ENCODE assay signal across 11 mouse cellular contexts in the genomic region with DNA sequence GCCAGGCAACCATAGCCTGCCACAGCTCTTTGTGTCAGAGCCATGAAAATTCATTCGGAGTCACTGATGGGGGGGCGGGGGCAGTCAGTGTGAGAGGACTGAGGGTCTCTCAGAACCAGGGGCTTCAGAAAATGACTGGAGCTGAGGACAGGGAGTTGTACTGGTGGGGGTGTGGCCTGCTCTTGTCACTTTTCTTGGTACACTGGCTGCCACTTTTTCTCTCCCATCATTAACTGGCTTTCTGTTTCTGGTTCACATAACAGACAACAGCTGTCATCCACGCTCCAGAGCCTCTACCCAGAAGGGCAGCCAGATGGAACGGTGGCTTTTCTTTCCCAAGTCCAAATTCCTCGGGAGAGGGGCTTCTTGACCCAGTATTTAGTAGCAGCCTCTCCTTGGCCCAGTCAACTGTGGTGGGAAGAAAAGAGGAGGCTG. TPM values are rescaled to one million over a fixed set of nuclear protein-coding genes. Genes with fewer than 3 reads are reported as not detected.
DNase-seq lines count a peak whose midpoint lies in the region; ATAC-seq and TF ChIP-seq lines count a peak whose summit lies in the region.
"Had no signal": no experiment of that assay in that cellular context is flagged by ENCODE, and none has a peak within 500 bp of the region (broad histone marks: within the 10 kb centered on the region; RNA-seq: fewer than 3 reads in every experiment).

No protein-coding gene starts in this region.

- peak; percentile 16 for DNase-seq in layer of hippocampus, adult 9-11 months
- no peak for DNase-seq in layer of hippocampus, adult 9-10 months (ENCODE audit: low spot score)
- DNase-seq in embryo, embryonic 9.5 days (ENCODE audit: extremely low spot score), result peak; percentile 28
- peak; percentile 77 for DNase-seq in midbrain, postnatal 0 days (ENCODE audit: low spot score)
- no peak for DNase-seq in left cerebral cortex, adult 2 months (ENCODE audit: extremely low spot score in 1 of 2, low spot score in 2 of 2)
- no peak for DNase-seq in thymus, adult 2 months

- H3K9me3 ChIP-seq in hindbrain, embryonic 16.5 days (ENCODE audit: control insufficient read depth, low read length), result no peaks in the 10 kb centered on the region
- H3K9me3 ChIP-seq in midbrain, postnatal 0 days (ENCODE audit: low read length), result no peaks in the 10 kb centered on the region
- H3K9me3 ChIP-seq: liver, embryonic 12.5 days had no signal

- 15% methylated on average over 5 of the region's 5 CpGs for WGBS in hindbrain, embryonic 16.5 days
- WGBS in midbrain, postnatal 0 days, result 17% methylated on average over 5 of the region's 5 CpGs
- WGBS in thymus, adult 2 months, result 87% methylated on average over 5 of the region's 5 CpGs

- no peak for TF ChIP-seq POLR2A in thymus, adult 2 months (IDR thresholded peaks at IDR 0.05; ENCODE audit: control insufficient read depth, extremely low read depth, insufficient read depth, low read length, poor library complexity)

- TF ChIP-seq CTCF in midbrain, postnatal 0 days (IDR thresholded peaks at IDR 0.05), result no peak
- TF ChIP-seq CTCF in left cerebral cortex, adult 2 months (IDR thresholded peaks at IDR 0.05), result no peak
- no peak for TF ChIP-seq CTCF in thymus, adult 2 months (IDR thresholded peaks at IDR 0.05; ENCODE audit: borderline replicate concordance, control insufficient read depth, extremely low read depth, insufficient read depth, low read length, poor library complexity)

- no peak overlapping the region for H3K4me3 ChIP-seq in hindbrain, embryonic 16.5 days (ENCODE audit: low read length)
- no peak overlapping the region for H3K4me3 ChIP-seq in midbrain, postnatal 0 days (ENCODE audit: low read depth, low read length)
- H3K4me3 ChIP-seq in left cerebral cortex, adult 2 months, result no peak overlapping the region
- no peak overlapping the region for H3K4me3 ChIP-seq in thymus, adult 2 months (ENCODE audit: control insufficient read depth, insufficient read depth, low read length)
- H3K4me3 ChIP-seq: liver, embryonic 12.5 days had no signal

- H3K27me3 ChIP-seq in hindbrain, embryonic 16.5 days (replicated peaks; ENCODE audit: control insufficient read depth, insufficient read depth, low read length), result no peaks in the 10 kb centered on the region
- H3K27me3 ChIP-seq in midbrain, postnatal 0 days (ENCODE audit: insufficient read depth, low read length), result no peaks in the 10 kb centered on the region
- no peaks in the 10 kb centered on the region for H3K27me3 ChIP-seq in thymus, adult 2 months (ENCODE audit: control insufficient read depth, insufficient read depth, low read length)

- ATAC-seq in hindbrain, embryonic 16.5 days, result peak; percentile 53; the same call in 1 of the 2 replicates
- peak; percentile 44; the same call in 1 of the 2 replicates for ATAC-seq in midbrain, postnatal 0 days (ENCODE audit: low FRiP score)
- ATAC-seq: liver, embryonic 12.5 days had no signal

- H3K36me3 ChIP-seq in hindbrain, embryonic 16.5 days (ENCODE audit: control insufficient read depth, insufficient read depth, low read length), result no peaks in the 10 kb centered on the region
- no peaks in the 10 kb centered on the region for H3K36me3 ChIP-seq in midbrain, postnatal 0 days (ENCODE audit: insufficient read depth, low read length)
- no peaks in the 10 kb centered on the region for H3K36me3 ChIP-seq in thymus, adult 2 months (ENCODE audit: control insufficient read depth, insufficient read depth, low read length)
- H3K36me3 ChIP-seq: liver, embryonic 12.5 days had no signal

- H3K4me1 ChIP-seq in hindbrain, embryonic 16.5 days (ENCODE audit: control insufficient read depth, insufficient read depth, low read depth, low read length), result peaks cover 8% of the 10 kb centered on the region
- no peaks in the 10 kb centered on the region for H3K4me1 ChIP-seq in midbrain, postnatal 0 days (ENCODE audit: insufficient read depth, low read length)
- H3K4me1 ChIP-seq in thymus, adult 2 months (replicated peaks; ENCODE audit: control insufficient read depth, insufficient read depth, low read length), result no peaks in the 10 kb centered on the region
- H3K4me1 ChIP-seq: liver, embryonic 12.5 days had no signal

- intact Hi-C loops in left cerebral cortex, adult 2 months (cut with DNase I), result no loop called here

- no peak overlapping the region for H3K27ac ChIP-seq in hindbrain, embryonic 16.5 days (ENCODE audit: low read depth, low read length)
- H3K27ac ChIP-seq in midbrain, postnatal 0 days (ENCODE audit: low read depth, low read length), result no peak overlapping the region; the same call in 1 of the 2 replicates
- H3K27ac ChIP-seq in left cerebral cortex, adult 2 months, result no peak overlapping the region
- no peak overlapping the region for H3K27ac ChIP-seq in thymus, adult 2 months (ENCODE audit: control insufficient read depth, insufficient read depth, low read length)
- H3K27ac ChIP-seq: liver, embryonic 12.5 days had no signal

- no peak overlapping the region for H3K4me2 ChIP-seq in hindbrain, embryonic 16.5 days (ENCODE audit: low read length)
- H3K4me2 ChIP-seq in midbrain, postnatal 0 days (ENCODE audit: low read depth, low read length, poor library complexity, severe bottlenecking), result no peak overlapping the region
- H3K4me2 ChIP-seq: liver, embryonic 12.5 days had no signal

- no peak overlapping the region for H3K9ac ChIP-seq in hindbrain, embryonic 16.5 days (ENCODE audit: low read depth, low read length)
- H3K9ac ChIP-seq in midbrain, postnatal 0 days (replicated peaks; ENCODE audit: low read length, poor library complexity, severe bottlenecking), result no peak overlapping the region
- H3K9ac ChIP-seq: liver, embryonic 12.5 days had no signal

RNA-seq across cellular contexts. Expression of a gene that starts 23.8 kb away (rescaled TPM):
- 9.0 and 9.6 TPM in 2 replicates for polyA plus RNA-seq in hindbrain, embryonic 16.5 days (2015; fragmentation: Nextera tagmentation; extraction: Ambion mirVana)
- total RNA-seq in midbrain, postnatal 0 days (2014; rRNA removed), result 6.9 and 9.8 TPM in 2 replicates
- 7.4 and 10.3 TPM in 2 replicates for polyA plus RNA-seq in midbrain, postnatal 0 days (2015; fragmentation: Nextera tagmentation; extraction: Ambion mirVana)
- total RNA-seq in left cerebral cortex, adult 2 months (2021), result 1 to 10 TPM; 2.3 to 3.6 TPM
- polyA plus RNA-seq in thymus, adult 2 months (2012; rRNA removed), result 0.11 and 0.27 TPM in 2 replicates

RNA-seq across cellular contexts. Expression of a gene that starts 24.2 kb away (rescaled TPM):
- not detected in 2 replicates for polyA plus RNA-seq in hindbrain, embryonic 16.5 days (2015; fragmentation: Nextera tagmentation; extraction: Ambion mirVana)
- not detected in 2 replicates for total RNA-seq in midbrain, postnatal 0 days (2014; rRNA removed)
- polyA plus RNA-seq in midbrain, postnatal 0 days (2015; fragmentation: Nextera tagmentation; extraction: Ambion mirVana), result not detected in 2 replicates
- total RNA-seq in left cerebral cortex, adult 2 months (2021), result not detected
- polyA plus RNA-seq in thymus, adult 2 months (2012; rRNA removed), result 0.18 and 0.26 TPM in 2 replicates
- total RNA-seq: CH12.LX; layer of hippocampus, adult 8-10 months had no signal
- polyA plus RNA-seq: heart, embryonic 14.5 days; liver, embryonic 12.5 days had no signal

RNA-seq across cellular contexts. Expression of a gene that starts 37.0 kb away (rescaled TPM):
- polyA plus RNA-seq in hindbrain, embryonic 16.5 days (2015; fragmentation: Nextera tagmentation; extraction: Ambion mirVana), result 1.1 and 2.4 TPM in 2 replicates
- total RNA-seq in midbrain, postnatal 0 days (2014; rRNA removed), result 0.93 and 3.9 TPM in 2 replicates
- polyA plus RNA-seq in midbrain, postnatal 0 days (2015; fragmentation: Nextera tagmentation; extraction: Ambion mirVana), result 5.6 and 6.0 TPM in 2 replicates
- total RNA-seq in left cerebral cortex, adult 2 months (2021), result 1 to 10 TPM; 3.8 to 5.2 TPM
- polyA plus RNA-seq in thymus, adult 2 months (2012; rRNA removed), result 39.3 and 46.0 TPM in 2 replicates

Comparison
In these comparisons a context has a peak if more than half of its experiments do, and no peak if none do; other contexts are left out.
1. DNase-seq: peak in layer of hippocampus, adult 9-11 months (single experiment), embryo, embryonic 9.5 days (single experiment) and midbrain, postnatal 0 days (single experiment); none in layer of hippocampus, adult 9-10 months (single experiment), left cerebral cortex, adult 2 months (0 of 2) and thymus, adult 2 months (single experiment).